Mouse (Mus musculus) cerebellum, postnatal 4 days (tissue): ENCODE measurements around the gene Acbd3.
A peak's percentile ranks its signal among the peaks of the same experiment; 100 is the strongest.

ENCODE experiments used
- DNase-seq, 2 experiments: peaks; one replicate each; pipeline ENCODE4 v3.0.0; 2022; ENCODE audit warnings: low spot score in 2 of 2, mixed read lengths in 1 of 2

The Acbd3 gene

DNA sequence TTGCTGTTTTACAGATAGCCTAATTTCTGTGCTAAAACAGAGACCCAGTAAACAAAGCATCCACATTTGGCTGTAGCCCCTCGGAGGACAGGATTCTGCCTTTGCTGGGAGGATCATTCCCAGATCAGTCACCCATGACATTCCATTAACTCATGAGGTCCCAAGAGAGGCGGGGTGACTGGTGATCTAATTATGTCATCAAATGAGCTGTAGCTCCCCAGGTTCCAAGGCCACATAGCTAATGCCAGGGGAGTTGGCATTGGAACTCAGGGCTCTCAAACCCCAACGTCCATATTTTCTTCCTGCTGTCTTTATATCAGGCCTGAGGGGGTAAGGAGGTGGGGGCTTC, 57.7 kb downstream of the Acbd3 start:
- no peak for DNase-seq

DNA sequence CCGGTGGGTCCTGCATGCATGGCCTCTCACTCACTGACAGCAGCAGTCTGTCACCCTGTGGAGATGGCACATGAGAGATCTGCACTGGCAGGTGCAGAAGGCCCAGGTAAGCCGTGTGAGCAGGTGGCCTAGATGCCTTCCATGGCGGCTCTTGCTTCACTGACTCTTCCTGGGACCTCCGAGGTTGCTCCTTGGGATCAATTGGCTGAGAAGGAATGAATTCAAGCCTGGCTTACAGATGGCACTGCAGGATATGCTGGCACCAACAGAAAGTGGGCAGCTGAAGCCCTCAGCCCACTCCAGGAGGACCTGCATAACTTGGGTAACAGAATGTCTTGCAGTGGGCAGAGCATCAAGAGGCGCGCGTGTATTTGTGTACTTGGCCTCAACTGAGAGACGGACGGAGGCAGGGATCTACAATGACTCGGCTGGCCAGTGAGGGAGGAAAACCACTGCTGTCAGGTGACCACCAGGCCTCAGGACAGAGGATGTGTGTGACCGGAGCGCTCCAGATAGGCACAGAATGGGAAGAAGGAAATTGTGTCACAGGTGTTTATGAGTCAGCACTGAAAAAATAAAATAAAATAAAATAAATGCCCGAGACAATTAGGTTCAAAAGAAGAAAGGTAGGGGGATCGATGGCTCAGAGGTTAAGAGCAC, 66.1 kb downstream of the Acbd3 start:
- DNase-seq, result peak in 1 of 2 experiments; percentile 37

DNA sequence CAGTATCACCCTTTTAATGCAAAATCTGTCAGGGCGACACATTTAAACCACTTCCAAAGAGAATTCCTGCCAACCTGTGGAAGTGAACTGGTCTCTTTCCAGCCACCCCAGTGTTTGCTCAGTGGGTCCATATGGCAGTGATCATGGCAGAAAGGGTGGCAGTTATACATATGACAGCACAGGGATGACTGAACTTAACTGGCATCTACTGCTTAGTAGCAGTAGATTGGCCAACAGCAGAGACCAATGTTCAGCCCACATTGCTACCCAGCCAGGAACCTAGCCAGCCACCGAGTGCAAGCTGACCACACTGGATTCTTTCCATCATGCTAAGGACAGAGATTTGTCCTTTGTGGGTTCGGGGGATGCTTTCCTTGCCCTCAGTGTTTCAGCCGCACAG, 67.0 kb downstream of the Acbd3 start:
- DNase-seq, result peak in 1 of 2 experiments; percentile 22

DNA sequence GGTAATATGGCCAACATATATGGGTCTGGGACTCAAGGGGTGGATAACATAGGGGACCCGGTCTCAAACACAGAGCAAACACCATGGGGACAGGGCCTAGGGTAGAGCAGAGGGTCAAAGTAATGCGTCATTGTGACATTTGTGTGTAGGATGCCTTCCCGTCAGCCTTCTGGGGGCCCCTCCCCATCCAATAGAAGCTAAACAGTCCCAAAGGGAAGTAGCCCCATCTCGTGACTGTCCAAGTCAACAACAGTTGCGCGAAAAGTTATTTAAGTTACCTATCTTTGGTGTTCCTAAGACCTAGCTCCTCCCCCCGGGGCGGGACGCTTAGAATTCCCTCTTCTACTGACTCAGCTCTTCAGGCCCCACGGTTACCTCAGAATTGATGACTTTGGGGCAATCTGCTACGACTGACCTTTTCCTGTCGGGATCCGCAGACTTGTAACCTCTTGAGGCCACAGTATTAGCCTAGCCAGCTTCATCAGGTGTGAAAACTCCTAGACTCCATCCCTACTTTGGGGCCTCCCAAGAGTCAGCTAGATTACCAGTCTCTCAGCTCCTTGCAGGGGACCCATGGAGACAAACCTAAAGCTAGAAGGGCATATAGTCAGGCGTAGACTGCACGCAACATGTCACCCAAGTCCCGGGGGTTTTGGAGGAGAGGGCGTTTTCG, 67.7 kb downstream of the Acbd3 start:
- no peak for DNase-seq

DNA sequence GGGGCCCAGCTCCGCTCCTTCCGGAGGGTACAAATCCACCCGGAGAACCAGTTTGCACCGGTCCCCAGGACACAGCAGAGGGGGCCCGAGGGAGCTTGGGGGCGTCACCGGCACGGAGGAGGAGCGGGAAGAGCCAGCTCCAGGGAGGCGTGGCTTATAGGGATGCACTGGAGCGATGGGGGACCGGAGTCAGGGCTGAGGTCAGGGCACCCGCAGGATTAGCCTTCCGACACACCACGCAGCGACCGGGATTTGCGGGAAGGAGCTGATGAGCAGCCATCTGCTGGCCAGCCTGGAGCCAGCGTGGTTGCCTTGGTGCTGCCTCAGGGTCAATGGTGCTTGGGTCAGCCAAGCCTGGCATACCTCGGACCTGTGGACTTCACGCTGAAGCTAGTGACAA, 68.3 kb downstream of the Acbd3 start:
- DNase-seq, result peak in 1 of 2 experiments; percentile 49

DNA sequence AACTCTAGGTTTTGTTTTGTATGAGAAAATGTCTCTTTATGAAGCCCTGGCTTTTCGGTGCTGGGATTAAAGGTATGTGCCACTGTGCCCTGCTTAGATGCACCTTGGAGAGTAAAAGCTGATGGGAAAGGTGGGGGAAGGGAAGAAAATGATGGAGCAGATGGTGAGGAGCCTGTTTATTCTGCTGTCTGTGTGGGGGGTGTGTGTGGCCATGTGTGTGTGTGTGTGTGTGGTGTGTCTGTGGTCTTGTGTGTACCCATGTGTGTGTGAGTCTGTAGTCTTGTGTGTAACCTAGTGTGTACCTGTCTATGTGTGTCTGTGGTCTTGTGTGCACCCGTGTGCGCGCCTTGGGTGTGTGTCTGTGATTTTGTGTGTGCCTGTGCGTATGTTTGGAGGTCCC, 72.8 kb downstream of the Acbd3 start:
- no peak for DNase-seq

DNA sequence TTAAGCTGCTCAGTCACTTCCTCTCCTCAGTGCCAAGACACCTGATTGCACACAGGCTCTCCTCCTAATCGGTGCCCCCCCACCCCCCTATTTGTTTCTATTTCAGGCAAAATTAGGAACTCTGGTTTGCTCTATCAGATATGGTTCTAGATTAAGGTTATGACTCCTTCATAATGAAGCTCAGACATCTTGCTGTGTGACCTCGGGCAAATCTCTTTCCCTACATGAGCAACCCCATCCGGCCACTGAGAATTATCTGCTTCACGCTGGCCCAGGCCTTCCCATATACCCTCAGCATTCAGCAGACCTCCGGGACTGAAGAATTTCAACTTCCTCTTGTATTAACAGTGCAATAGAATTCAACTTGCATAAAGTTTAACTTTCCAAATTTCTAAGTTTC, 73.4 kb downstream of the Acbd3 start:
- no peak for DNase-seq

DNA sequence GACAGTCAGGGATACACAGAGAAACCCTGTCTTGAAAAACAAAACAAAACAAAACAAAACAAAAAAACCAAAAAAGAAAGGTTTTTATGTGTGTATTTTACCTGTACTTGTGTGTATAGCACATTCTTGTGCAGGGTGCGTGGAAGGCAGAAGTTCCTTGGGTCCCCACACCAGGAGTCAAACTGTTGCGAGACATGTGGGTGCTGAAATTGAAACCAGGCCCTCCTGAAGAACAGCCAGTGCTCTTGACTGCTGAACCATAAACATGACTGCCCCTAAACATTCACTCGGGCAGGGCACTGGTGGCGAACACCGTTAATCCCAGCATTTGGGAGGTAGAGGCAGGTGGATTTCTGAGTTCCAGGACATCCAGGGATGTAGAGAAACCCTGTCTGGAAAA, 74.2 kb downstream of the Acbd3 start:
- DNase-seq, result no peak

DNA sequence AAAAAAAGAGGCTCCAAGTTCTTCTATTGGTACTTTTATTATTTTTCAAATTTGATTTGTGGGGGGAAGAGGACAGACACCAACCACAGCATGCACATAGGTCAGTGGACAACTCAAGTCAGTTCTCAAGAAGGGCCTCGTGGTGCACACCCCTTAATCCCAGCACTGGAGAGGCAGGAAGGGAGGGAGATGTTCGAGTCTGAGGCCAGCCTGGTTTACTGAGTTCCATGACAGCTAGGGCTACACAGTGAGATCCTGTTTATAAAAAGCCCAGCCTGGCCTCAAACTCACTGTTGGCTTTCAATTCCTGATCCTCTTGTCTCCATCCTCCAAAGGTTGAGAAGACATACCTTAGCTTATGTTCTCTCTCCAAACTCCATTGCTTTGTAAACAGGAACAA, 75.0 kb downstream of the Acbd3 start:
- DNase-seq, result no peak

DNA sequence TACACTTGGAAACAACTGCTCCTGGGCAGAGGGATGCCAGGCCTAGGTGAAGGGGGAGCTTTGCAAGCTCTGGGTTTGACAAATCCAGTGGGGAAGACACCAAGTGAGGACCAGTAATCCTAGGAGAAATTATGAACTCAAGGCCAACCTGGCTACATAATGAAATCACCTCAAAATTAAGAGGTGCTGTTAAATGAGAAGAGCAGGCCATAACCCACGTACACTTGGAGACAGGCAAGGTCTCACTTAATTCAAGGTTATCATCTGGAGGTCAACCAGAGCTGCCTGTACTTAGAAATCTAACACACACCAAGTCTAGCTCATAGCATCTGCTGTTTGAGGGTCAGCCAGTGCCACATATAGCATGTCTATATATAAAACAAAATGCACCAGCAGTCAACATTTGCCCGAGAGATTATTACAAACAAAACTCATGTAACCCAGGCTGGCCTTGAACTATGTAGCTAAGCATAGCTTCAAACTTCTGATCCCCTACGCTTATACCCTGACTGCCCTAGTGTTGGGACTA, 75.7 kb downstream of the Acbd3 start:
- no peak for DNase-seq
